Mouse (Mus musculus) cerebellum, adult 2 months (tissue): ENCODE data around the gene Dlg4. TPM values are rescaled to one million over a fixed set of nuclear protein-coding genes. Genes with fewer than 3 reads are reported as not detected.
"Not testable (repeated sequence)": the region's sequence is repeated elsewhere in the genome, so short reads cannot be mapped to it uniquely, and the experiment has no call there.

ENCODE experiments used
- DNase-seq, 2 experiments: peaks; one replicate each; pipeline ENCODE4 v3.0.0; 2021
- H3K27ac ChIP-seq: fragments of 200-500 bp; 2 replicates; pipeline ENCODE4 v1.5.1; 2012; ENCODE audit warnings: low read length, control low read depth, inconsistent platforms; ENCODE audit not compliant: insufficient read depth
- H3K27me3 ChIP-seq: fragments of 200-500 bp; 2 replicates; pipeline ENCODE4 v1.6.1; 2012; ENCODE audit warnings: inconsistent platforms, mild to moderate bottlenecking, low read length, moderate library complexity; ENCODE audit not compliant: control insufficient read depth, insufficient read depth
- H3K4me1 ChIP-seq: fragments of 200-500 bp; 2 replicates; pipeline ENCODE4 v1.6.1; 2011; ENCODE audit warnings: low read length; ENCODE audit not compliant: control insufficient read depth, insufficient read depth
- H3K4me3 ChIP-seq: fragments of 200-500 bp; replicated peaks from 2 replicates; pipeline ENCODE3; 2011; ENCODE audit warnings: mild to moderate bottlenecking, low read depth, low read length, control low read depth; ENCODE audit not compliant: insufficient read depth
- CTCF ChIP-seq: fragments of 200-500 bp; IDR thresholded peaks from 2 replicates; pipeline ENCODE4 v1.5.1; 2011; ENCODE audit warnings: low read depth, mild to moderate bottlenecking, control low read depth, low read length, moderate library complexity, borderline replicate concordance; ENCODE audit not compliant: insufficient read depth
- POLR2A ChIP-seq: fragments of 200-500 bp; IDR thresholded peaks from 2 replicates; pipeline ENCODE4 v1.6.1; 2011; ENCODE audit warnings: low read length, control low read depth, borderline replicate concordance; ENCODE audit not compliant: insufficient read depth
- WGBS: fragments of 180-500 bp; shearing (Covaris S2); methylation state at CpG from one replicate; pipeline ENCODE4 v1.1.7; 2018; 5-methylcytosine and 5-hydroxymethylcytosine counted together
- polyA plus RNA-seq: library from polyadenylated mRNA; depleted of rRNA; stranded (reverse); fragments of >200 nt; gene quantifications from 2 replicates; pipeline ENCODE4 v1.2.3, GENCODE M21; 2012

Gene Dlg4
- polyA plus RNA-seq, 1 experiment, result 352 TPM

- peak in 1 of 2 experiments; percentile 20 for DNase-seq
- no peaks in the 10 kb centered on the region for H3K27me3 ChIP-seq
- no peak for TF ChIP-seq CTCF
- TF ChIP-seq POLR2A, result no peak
- H3K4me1 ChIP-seq, result peaks cover 9% of the 10 kb centered on the region
- H3K4me3 ChIP-seq, result no peak overlapping the region
- 57% methylated on average over 9 of the region's 9 CpGs for WGBS
- H3K27ac ChIP-seq, result no peak overlapping the region
Measured at GRCm38 (mm10) chr11:70012931-70013330, 3.8 kb upstream of the Dlg4 start.

- WGBS, result 57% methylated on average over 3 of the region's 3 CpGs
- Histone ChIP-seq H3K27ac (no peak overlapping the region), H3K27me3 (no peaks in the 10 kb centered on the region), H3K4me1 (peaks cover 9% of the 10 kb centered on the region), H3K4me3 (no peak overlapping the region)
- DNase-seq, result no peak
- no peak for TF ChIP-seq POLR2A
- no peak for TF ChIP-seq CTCF
Measured at GRCm38 (mm10) chr11:70013408-70013807, 3.3 kb upstream of the Dlg4 start.

DNA sequence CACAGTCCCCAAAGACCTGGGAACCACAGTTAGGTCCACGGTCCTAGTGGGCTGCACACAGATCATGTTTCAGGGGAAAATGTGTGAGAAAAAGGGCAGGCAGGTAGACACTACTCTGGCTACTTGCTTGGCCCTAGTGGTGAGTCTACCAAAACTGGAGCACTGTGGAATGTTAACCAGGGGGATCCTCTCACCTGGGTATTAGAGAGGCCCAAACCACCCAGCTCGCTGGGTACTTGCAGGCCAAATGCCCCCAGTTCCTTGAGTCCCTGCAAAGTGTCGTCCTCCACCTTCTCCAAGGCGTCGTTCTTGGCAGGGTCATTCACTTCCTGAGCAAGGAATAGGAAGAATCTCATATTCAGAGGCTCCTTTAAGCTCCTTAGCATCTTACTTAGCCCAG lies 2.7 kb upstream of the Dlg4 start:
- TF ChIP-seq CTCF, result no peak
- TF ChIP-seq POLR2A, result no peak
- Histone ChIP-seq H3K4me1 (peaks cover 9% of the 10 kb centered on the region), H3K4me3 (no peak overlapping the region), H3K27ac (no peak overlapping the region), H3K27me3 (no peaks in the 10 kb centered on the region)
- WGBS, result 64% methylated on average over 5 of the region's 5 CpGs
- DNase-seq, result no peak

GRCm38 (mm10) chr11:70014880-70015558 lies 1.7 kb upstream of the Dlg4 start, which contains the start of gene Acadvl:
Gene Acadvl, minus strand, starts transcription at chr11:70015411.
- TF ChIP-seq CTCF, result peak; percentile 36; the same call in 1 of the 2 replicates
- TF ChIP-seq POLR2A, result peak; percentile 86
- WGBS, result under 1% methylated on average over 35 of the region's 35 CpGs
- peak; percentile 90 to 92 for DNase-seq

DNA sequence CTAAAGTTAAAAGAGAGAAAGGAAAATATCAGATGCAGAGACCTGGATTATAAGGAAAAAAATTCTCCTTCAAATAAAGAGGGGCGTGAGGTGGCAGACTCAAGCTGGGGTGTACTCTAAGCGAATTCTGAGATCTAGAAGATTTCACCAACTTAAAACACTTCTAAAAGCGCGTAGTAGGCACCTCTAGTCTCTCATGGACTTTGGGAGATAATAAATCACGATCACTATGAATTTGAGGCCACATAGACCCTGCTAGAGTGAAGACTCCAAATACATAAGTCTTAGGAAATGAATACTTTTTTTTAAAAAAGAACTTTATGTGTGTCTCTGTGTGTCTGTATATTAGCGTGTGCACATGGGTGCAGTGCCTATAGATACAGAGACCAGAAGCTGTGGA lies 1.1 kb upstream of the Dlg4 start:
- H3K4me3 ChIP-seq, result no peak overlapping the region
- no peak for TF ChIP-seq CTCF
- TF ChIP-seq POLR2A, result no peak
- H3K27ac ChIP-seq, result no peak overlapping the region
- H3K27me3 ChIP-seq, result no peaks in the 10 kb centered on the region
- 65% methylated on average over 6 of the region's 6 CpGs for WGBS
- no peak for DNase-seq
- peaks cover 9% of the 10 kb centered on the region for H3K4me1 ChIP-seq

More at GRCm38 (mm10) chr11:70014880-70015558, 1.7 kb upstream of the Dlg4 start, which contains the start of gene Acadvl:
- Histone ChIP-seq H3K27ac (peak within 1 kb of the TSS; percentile 53), H3K4me3 (peak within 1 kb of the TSS; percentile 80), H3K27me3 (no peaks in the 10 kb centered on the region), H3K4me1 (peaks cover 9% of the 10 kb centered on the region)

DNA sequence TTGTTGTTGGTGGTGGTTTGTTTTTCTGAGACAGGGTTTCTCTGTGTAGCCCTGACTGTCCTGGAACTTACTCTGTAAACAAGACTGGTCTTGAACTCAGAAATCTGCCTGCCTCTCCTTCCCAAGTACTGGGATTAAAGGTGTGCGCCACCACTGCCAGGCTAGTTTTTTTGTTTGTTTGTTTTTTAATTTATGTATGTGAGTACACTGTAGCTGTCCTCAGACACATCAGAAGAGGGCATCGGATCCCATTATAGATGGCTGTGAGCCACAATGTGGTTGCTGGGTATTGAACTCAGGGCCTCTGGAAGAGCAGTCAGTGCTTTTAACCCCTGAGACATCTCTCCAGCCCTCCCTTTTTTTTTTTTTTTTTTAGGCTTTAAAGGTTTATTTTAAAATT lies 565 bp upstream of the Dlg4 start:
- not testable (repeated sequence) for DNase-seq, H3K27me3 ChIP-seq, H3K4me3 ChIP-seq, H3K4me1 ChIP-seq, H3K27ac ChIP-seq
- whole genome bisulfite sequencing, result 56% methylated on average over 2 of the region's 2 CpGs

DNA sequence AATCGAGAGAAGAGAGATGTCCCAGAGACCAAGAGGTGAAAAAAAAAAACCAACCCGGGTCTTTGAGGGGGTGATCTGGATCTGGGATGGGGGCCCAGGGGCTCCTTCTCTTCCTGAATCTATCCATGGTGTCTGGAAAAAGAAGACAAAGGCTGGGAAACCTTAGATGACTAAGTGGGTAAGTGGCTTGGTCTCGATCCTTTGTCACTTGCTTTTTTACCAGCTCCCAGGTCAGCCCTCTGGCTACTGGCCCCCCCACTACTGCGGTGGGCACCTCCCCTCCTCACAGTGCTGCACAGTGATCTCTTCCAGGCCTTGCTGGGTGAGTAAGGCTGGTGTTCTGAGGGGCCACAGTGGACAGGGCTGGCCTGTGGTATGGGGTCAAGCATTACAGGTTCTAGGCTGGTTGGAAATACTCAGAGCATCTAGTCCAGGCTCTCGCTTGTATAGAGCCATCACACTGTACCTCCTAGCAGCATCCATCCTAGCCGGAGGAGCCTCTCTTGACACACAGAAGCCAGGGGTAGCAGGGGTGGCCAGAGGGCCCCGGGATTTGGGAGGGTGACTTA lies 541 bp downstream of the Dlg4 start:
- Histone ChIP-seq H3K4me1 (peaks cover 9% of the 10 kb centered on the region), H3K27me3 (no peaks in the 10 kb centered on the region), H3K27ac (peak overlapping the region; percentile 99), H3K4me3 (peak overlapping the region; percentile 98)
- TF ChIP-seq CTCF (no peak), POLR2A (no peak)
- DNase-seq, result no peak
- WGBS, result 36% methylated on average over 7 of the region's 7 CpGs

- Histone ChIP-seq H3K4me3 (peak overlapping the region; percentile 98), H3K27me3 (no peaks in the 10 kb centered on the region), H3K27ac (peak overlapping the region; percentile 99), H3K4me1 (peaks cover 9% of the 10 kb centered on the region)
- peak; percentile 77 to 79 for DNase-seq
- TF ChIP-seq CTCF (no peak), POLR2A (peak; percentile 52; the same call in 1 of the 2 replicates)
- 1% methylated on average over 23 of the region's 25 CpGs for WGBS
Measured at GRCm38 (mm10) chr11:70018131-70018990, 1.6 kb downstream of the Dlg4 start.
